Comparison of ENCODE assay signal across 27 mouse cellular contexts in genomic region chr3:52320516-52321270, GRCm38 (mm10). TPM values are rescaled to one million over a fixed set of nuclear protein-coding genes. Genes with fewer than 3 reads are reported as not detected.
DNase-seq lines count a peak whose midpoint lies in the region; ATAC-seq and TF ChIP-seq lines count a peak whose summit lies in the region.
"Had no signal": no experiment of that assay in that cellular context is flagged by ENCODE, and none has a peak within 500 bp of the region (broad histone marks: within the 10 kb centered on the region; RNA-seq: fewer than 3 reads in every experiment).

No protein-coding gene starts in this region.

- 76% methylated on average over 12 of the region's 12 CpGs for WGBS in lung, adult 2 months
- WGBS in midbrain, embryonic 11.5 days, result 89% methylated on average over 12 of the region's 12 CpGs
- 92% methylated on average over 12 of the region's 12 CpGs for WGBS in midbrain, embryonic 15.5 days
- WGBS in liver, embryonic 11.5 days, result 89% methylated on average over 12 of the region's 12 CpGs

- H3K27ac ChIP-seq in midbrain, embryonic 11.5 days (ENCODE audit: low read depth, low read length), result no peak overlapping the region
- no peak overlapping the region for H3K27ac ChIP-seq in midbrain, embryonic 15.5 days
- H3K27ac ChIP-seq in liver, embryonic 11.5 days (ENCODE audit: low read depth, low read length), result no peak overlapping the region
- H3K27ac ChIP-seq: embryonic facial prominence, embryonic 12.5 days; embryonic facial prominence, embryonic 15.5 days; gastrocnemius, adult 2 months; heart, embryonic 15.5 days; hindbrain, embryonic 12.5 days; hindbrain, embryonic 15.5 days had no signal

- no peak for TF ChIP-seq CTCF in lung, adult 2 months (IDR thresholded peaks at IDR 0.05; ENCODE audit: insufficient read depth, low read length)

- no peak for ATAC-seq in midbrain, embryonic 11.5 days (ENCODE audit: low FRiP score)
- ATAC-seq in midbrain, embryonic 15.5 days (replicated peaks), result no peak
- ATAC-seq in liver, embryonic 11.5 days (replicated peaks; ENCODE audit: low FRiP score), result no peak
- ATAC-seq: CD4-positive, CD25-positive, alpha-beta regulatory T cell, adult 4 months; forebrain, embryonic 14.5 days; forebrain, postnatal 0 days had no signal

- no peaks in the 10 kb centered on the region for H3K27me3 ChIP-seq in midbrain, embryonic 11.5 days (ENCODE audit: control insufficient read depth, insufficient read depth, low read length)
- H3K27me3 ChIP-seq in midbrain, embryonic 15.5 days (replicated peaks), result no peaks in the 10 kb centered on the region
- no peaks in the 10 kb centered on the region for H3K27me3 ChIP-seq in liver, embryonic 11.5 days (replicated peaks; ENCODE audit: control insufficient read depth, insufficient read depth, low read length)
- H3K27me3 ChIP-seq: embryonic facial prominence, embryonic 12.5 days; embryonic facial prominence, embryonic 15.5 days; heart, embryonic 12.5 days; heart, embryonic 15.5 days; hindbrain, embryonic 12.5 days; hindbrain, embryonic 15.5 days had no signal

- H3K4me2 ChIP-seq in midbrain, embryonic 11.5 days, result no peak overlapping the region
- H3K4me2 ChIP-seq in midbrain, embryonic 15.5 days, result no peak overlapping the region
- H3K4me2 ChIP-seq in liver, embryonic 11.5 days, result no peak overlapping the region
- H3K4me2 ChIP-seq: embryonic facial prominence, embryonic 12.5 days; embryonic facial prominence, embryonic 15.5 days; heart, embryonic 12.5 days; heart, embryonic 15.5 days; hindbrain, embryonic 12.5 days; hindbrain, embryonic 15.5 days had no signal

- H3K9me3 ChIP-seq in midbrain, embryonic 11.5 days (ENCODE audit: control insufficient read depth, low read length), result no peaks in the 10 kb centered on the region
- H3K9me3 ChIP-seq in midbrain, embryonic 15.5 days, result no peaks in the 10 kb centered on the region
- H3K9me3 ChIP-seq in liver, embryonic 11.5 days (ENCODE audit: control insufficient read depth, low read length), result no peaks in the 10 kb centered on the region
- H3K9me3 ChIP-seq: embryonic facial prominence, embryonic 12.5 days; embryonic facial prominence, embryonic 15.5 days; heart, embryonic 12.5 days; heart, embryonic 15.5 days; hindbrain, embryonic 12.5 days; hindbrain, embryonic 15.5 days had no signal

- no peak overlapping the region for H3K4me3 ChIP-seq in lung, adult 2 months (replicated peaks; ENCODE audit: extremely low read depth, low read depth, low read length)
- no peak overlapping the region for H3K4me3 ChIP-seq in midbrain, embryonic 11.5 days (ENCODE audit: low read depth, low read length)
- H3K4me3 ChIP-seq in midbrain, embryonic 15.5 days, result no peak overlapping the region
- no peak overlapping the region for H3K4me3 ChIP-seq in liver, embryonic 11.5 days (ENCODE audit: low read depth, low read length)
- H3K4me3 ChIP-seq: embryonic facial prominence, embryonic 12.5 days; embryonic facial prominence, embryonic 15.5 days; gastrocnemius, adult 2 months; heart, embryonic 12.5 days; heart, embryonic 15.5 days; hindbrain, embryonic 12.5 days; hindbrain, embryonic 15.5 days had no signal

- H3K4me1 ChIP-seq in lung, adult 2 months (ENCODE audit: control insufficient read depth, insufficient read depth, low read length), result peaks cover 13% of the 10 kb centered on the region
- no peaks in the 10 kb centered on the region for H3K4me1 ChIP-seq in midbrain, embryonic 11.5 days (ENCODE audit: control insufficient read depth, insufficient read depth, low read length)
- H3K4me1 ChIP-seq in midbrain, embryonic 15.5 days, result 0 out of 2 replicates have a peak, but pooled peaks cover 4% of the 10 kb centered on the region
- H3K4me1 ChIP-seq in liver, embryonic 11.5 days (replicated peaks; ENCODE audit: control insufficient read depth, insufficient read depth, low read length), result peaks cover 10% of the 10 kb centered on the region

- DNase-seq in lung, adult 18-20 months, result peak; percentile 33 to 53
- no peak for DNase-seq in lung, adult 2 months
- peak; percentile 44 for DNase-seq in midbrain, embryonic 11.5 days (ENCODE audit: low spot score, missing footprints)
- peak; percentile 57 for DNase-seq in lung, postnatal 36 days
- DNase-seq in liver, embryonic 11.5 days (ENCODE audit: low spot score), result no peak
- DNase-seq: adrenal gland, adult 8-10 months; adrenal gland, postnatal 25 days; cerebellum, adult 11-12 months; cerebellum, adult 8-10 months; cerebellum, postnatal 10 days; cerebellum, postnatal 36 days; embryo, embryonic 11 days; forebrain, postnatal 0 days; gastrocnemius, adult 2 months; gastrocnemius, postnatal 14 days; heart, adult 11 months; heart, postnatal 10 days; heart, postnatal 36 days had no signal

- TF ChIP-seq POLR2A in lung, adult 2 months (IDR thresholded peaks at IDR 0.05; ENCODE audit: borderline replicate concordance, extremely low read depth, low read depth, low read length), result no peak

- H3K9ac ChIP-seq in midbrain, embryonic 11.5 days (ENCODE audit: low read length), result no peak overlapping the region
- no peak overlapping the region for H3K9ac ChIP-seq in midbrain, embryonic 15.5 days
- no peak overlapping the region for H3K9ac ChIP-seq in liver, embryonic 11.5 days (ENCODE audit: low read depth, low read length)
- H3K9ac ChIP-seq: embryonic facial prominence, embryonic 12.5 days; embryonic facial prominence, embryonic 15.5 days; forebrain, postnatal 0 days; heart, embryonic 12.5 days; heart, embryonic 15.5 days; hindbrain, embryonic 12.5 days; hindbrain, embryonic 15.5 days had no signal

- H3K36me3 ChIP-seq in midbrain, embryonic 11.5 days (ENCODE audit: control insufficient read depth, insufficient read depth, low read length), result no peaks in the 10 kb centered on the region
- H3K36me3 ChIP-seq in midbrain, embryonic 15.5 days (replicated peaks), result no peaks in the 10 kb centered on the region
- no peaks in the 10 kb centered on the region for H3K36me3 ChIP-seq in liver, embryonic 11.5 days (ENCODE audit: control insufficient read depth, insufficient read depth, low read length)
- H3K36me3 ChIP-seq: embryonic facial prominence, embryonic 12.5 days; embryonic facial prominence, embryonic 15.5 days; heart, embryonic 12.5 days; heart, embryonic 15.5 days; hindbrain, embryonic 12.5 days; hindbrain, embryonic 15.5 days had no signal

RNA-seq across cellular contexts. Expression of gene Foxo1, which starts 52.6 kb away (rescaled TPM):
- polyA plus RNA-seq in lung, adult 2 months (2012; rRNA removed), result 16.9 and 22.5 TPM in 2 replicates
- polyA plus RNA-seq in midbrain, embryonic 11.5 days (2014; fragmentation: Nextera tagmentation; extraction: Ambion mirVana), result 2.7 and 3.0 TPM in 2 replicates
- polyA plus RNA-seq in midbrain, embryonic 15.5 days (2015; fragmentation: Nextera tagmentation; extraction: Ambion mirVana), result 3.7 and 3.9 TPM in 2 replicates
- 3.6 TPM in 2 replicates for polyA plus RNA-seq in liver, embryonic 11.5 days (2014; fragmentation: Nextera tagmentation; extraction: Ambion mirVana)

Comparison
In these comparisons a context has a peak if more than half of its experiments do, and no peak if none do; other contexts are left out.
1. DNase-seq: peak in lung, adult 18-20 months (2 of 2), midbrain, embryonic 11.5 days (single experiment) and lung, postnatal 36 days (single experiment); none in lung, adult 2 months (single experiment) and liver, embryonic 11.5 days (single experiment).